Mouse (Mus musculus) kidney, postnatal 25 days (tissue): ENCODE results near the gene Fam122b.

Experiments used
- DNase-seq, 2 experiments: peaks; one replicate each; pipeline ENCODE4 v3.0.0; 2021; ENCODE audit warnings: mixed read lengths in 2 of 2

The Fam122b gene

GRCm38 (mm10) chrX:53196392-53196791 lies 73.2 kb downstream of the Fam122b start:
- no peak for DNase-seq
